Mouse (Mus musculus) ES-Bruce4 (cell line): ENCODE data around the gene Atxn7l2. TPM values are rescaled to one million over a fixed set of nuclear protein-coding genes. Genes with fewer than 3 reads are reported as not detected.
A peak's percentile ranks its signal among the peaks of the same experiment; 100 is the strongest.

Source experiments
- H3K27ac ChIP-seq: 2 replicates; pipeline ENCODE4 v1.5.1; 2012; ENCODE audit warnings: low read length, inconsistent platforms; ENCODE audit not compliant: insufficient read depth
- H3K27me3 ChIP-seq: 2 replicates; pipeline ENCODE4 v1.6.1; 2012; ENCODE audit warnings: mild to moderate bottlenecking, low read length, inconsistent platforms; ENCODE audit not compliant: control insufficient read depth, poor library complexity, insufficient read depth, severe bottlenecking
- H3K36me3 ChIP-seq: 2 replicates; pipeline ENCODE4 v1.6.1; 2012; ENCODE audit warnings: inconsistent platforms, mild to moderate bottlenecking, low read length, moderate library complexity; ENCODE audit not compliant: control insufficient read depth, poor library complexity, insufficient read depth, severe bottlenecking
- H3K4me1 ChIP-seq: one replicate; pipeline ENCODE4 v1.8.1; 2011; ENCODE audit warnings: low read length; ENCODE audit not compliant: control insufficient read depth, insufficient read depth
- H3K4me3 ChIP-seq: 2 replicates; pipeline ENCODE4 v1.5.1; 2011; ENCODE audit warnings: low read depth, mild to moderate bottlenecking, low read length
- H3K9ac ChIP-seq: 2 replicates; pipeline ENCODE4 v1.6.1; 2012; ENCODE audit warnings: low read depth, mild to moderate bottlenecking, inconsistent platforms; ENCODE audit not compliant: poor library complexity, severe bottlenecking
- H3K9me3 ChIP-seq: replicated peaks from 2 replicates; pipeline ENCODE4 v1.6.1; 2012; ENCODE audit warnings: mild to moderate bottlenecking, low read length, inconsistent platforms; ENCODE audit not compliant: control insufficient read depth, poor library complexity, insufficient read depth, severe bottlenecking
- CTCF ChIP-seq: IDR thresholded peaks from one replicate; pipeline ENCODE4 v1.8.1; 2011; ENCODE audit warnings: low read depth, low read length
- EP300 ChIP-seq: IDR thresholded peaks from 2 replicates; pipeline ENCODE4 v1.6.1; 2011; ENCODE audit warnings: low read depth, low read length; ENCODE audit not compliant: insufficient read depth
- POLR2A ChIP-seq: IDR thresholded peaks from one replicate; pipeline ENCODE4 v1.8.1; 2011; ENCODE audit warnings: low read length; ENCODE audit not compliant: insufficient read depth
- polyA plus RNA-seq: library from polyadenylated mRNA; stranded (reverse); fragments of >200 nt; gene quantifications from 2 replicates; pipeline ENCODE4 v1.2.4, GENCODE M21; 2011; ENCODE audit warnings: low read depth; ENCODE audit not compliant: missing spikeins, insufficient read depth, insufficient read length

Atxn7l2 gene
- polyA plus RNA-seq, 1 experiment: 4.3 TPM

DNA sequence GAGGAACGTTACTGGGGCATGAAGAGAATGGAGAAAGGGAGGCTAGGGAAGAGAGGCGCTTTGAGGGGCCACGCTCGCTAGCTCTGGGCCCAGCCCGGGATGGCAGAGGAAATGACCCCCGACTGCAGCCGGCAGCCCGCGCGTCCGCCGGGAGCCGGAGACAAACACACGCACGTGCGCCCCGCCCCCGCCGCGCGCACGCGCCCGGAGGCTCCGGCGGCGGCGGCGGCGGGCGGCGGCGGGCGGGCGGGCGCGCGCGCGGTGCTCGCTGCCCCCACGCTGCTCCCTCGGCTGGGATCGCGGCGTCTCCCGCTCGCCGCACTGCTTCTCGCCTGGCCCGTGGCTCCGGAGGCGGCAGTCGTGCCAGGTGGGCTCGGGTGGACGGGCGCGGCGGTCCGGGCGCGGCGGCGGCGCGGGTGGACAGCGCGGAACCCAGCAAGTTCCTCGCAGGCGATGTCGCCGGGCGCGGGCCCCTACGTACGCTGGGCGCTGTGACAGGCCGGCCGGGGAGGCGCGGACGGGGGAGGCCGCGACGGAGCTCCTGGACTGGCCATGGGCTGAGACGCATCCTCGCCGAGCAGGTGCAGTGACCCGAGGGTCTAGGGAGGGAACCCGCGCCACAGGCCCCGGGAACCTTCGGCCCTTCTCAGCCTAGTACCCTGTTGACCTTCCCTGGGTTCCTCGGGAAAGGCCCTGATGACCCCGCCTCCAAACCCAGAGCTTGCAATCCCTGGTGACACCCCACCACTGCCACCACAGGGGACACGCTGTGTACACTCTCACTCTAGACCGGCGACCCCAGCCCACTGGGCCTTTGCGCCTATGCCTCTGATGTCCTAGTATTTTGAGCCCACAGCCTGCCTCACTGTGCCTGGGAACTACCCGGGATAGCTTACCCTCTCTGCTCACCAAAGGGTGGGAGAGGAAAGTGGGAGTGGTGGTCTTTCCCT is 24.4 kb downstream of the Atxn7l2 start, which contains the start of gene Amigo1:
TSS of gene Amigo1 (plus strand) at position 238 of the 950 bp plus-strand sequence.
- TF ChIP-seq POLR2A: no peak
- TF ChIP-seq EP300: no peak
- no peak for TF ChIP-seq CTCF
- H3K4me3 ChIP-seq: peak within 1 kb of the TSS; percentile 73
- H3K27ac ChIP-seq: no peak within 1 kb of the TSS
- no peaks in the 10 kb centered on the region for H3K27me3 ChIP-seq
- H3K9me3 ChIP-seq: no peaks in the 10 kb centered on the region
- H3K4me1 ChIP-seq: no peaks in the 10 kb centered on the region
- H3K9ac ChIP-seq: peak within 1 kb of the TSS; percentile 75
- no peaks in the 10 kb centered on the region for H3K36me3 ChIP-seq

DNA sequence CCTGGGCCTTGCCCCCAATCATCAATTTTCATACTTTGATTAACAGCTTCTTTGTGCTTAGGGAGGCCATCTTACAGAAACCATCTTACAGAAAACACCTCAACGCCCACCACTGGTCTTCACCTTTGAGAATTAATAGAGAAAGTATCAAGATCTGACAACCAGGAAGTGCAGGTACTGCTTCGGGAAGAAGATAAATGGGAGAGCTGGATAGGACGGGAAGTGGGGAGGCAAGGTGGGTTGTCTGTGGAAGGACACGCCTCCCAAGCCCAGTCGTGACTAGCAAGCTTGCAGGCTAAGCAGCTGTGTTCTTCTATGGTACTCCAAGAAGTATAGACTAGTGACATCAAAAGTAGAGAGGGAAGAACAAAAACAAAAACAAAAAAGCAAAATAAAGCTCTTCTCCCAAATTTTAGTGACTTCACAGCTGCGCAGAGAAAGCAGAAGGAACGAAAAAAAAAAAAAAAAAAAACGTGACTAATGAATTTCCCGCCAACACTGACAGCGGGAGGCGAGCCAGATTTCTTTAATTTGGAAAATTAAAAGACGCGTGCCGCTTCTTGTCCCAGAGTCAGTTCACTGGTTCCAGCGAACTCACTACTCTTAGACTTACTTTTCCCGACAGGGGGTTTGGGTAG is 25.2 kb downstream of the Atxn7l2 start:
- peak overlapping the region; percentile 75 for H3K9ac ChIP-seq
- no peaks in the 10 kb centered on the region for H3K4me1 ChIP-seq
- no peaks in the 10 kb centered on the region for H3K9me3 ChIP-seq
- TF ChIP-seq POLR2A (no peak), CTCF (no peak), EP300 (no peak)
- H3K27me3 ChIP-seq: no peaks in the 10 kb centered on the region
- H3K4me3 ChIP-seq: peak overlapping the region; percentile 73
- H3K36me3 ChIP-seq: no peaks in the 10 kb centered on the region
- H3K27ac ChIP-seq: no peak overlapping the region

DNA sequence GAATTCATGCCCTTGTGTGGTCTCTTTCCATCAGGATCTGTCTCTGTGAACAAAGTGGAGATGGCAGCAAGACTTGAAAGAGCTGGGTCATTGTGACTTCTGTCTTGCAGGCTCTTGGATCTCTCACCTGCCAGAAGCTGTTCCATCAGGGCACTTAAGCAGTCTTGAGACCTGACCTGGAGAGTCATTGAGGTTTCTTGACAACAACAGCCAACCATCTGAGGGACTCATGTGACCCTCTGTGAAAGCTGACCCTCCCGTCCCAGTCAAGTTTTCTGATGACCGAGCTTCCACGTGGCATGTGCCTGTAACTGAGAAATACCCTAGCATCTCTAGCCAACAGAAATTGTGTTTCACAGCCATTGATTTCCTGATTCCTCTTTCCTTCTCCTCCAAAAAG is 26.0 kb downstream of the Atxn7l2 start:
- H3K27ac ChIP-seq: no peak overlapping the region
- no peaks in the 10 kb centered on the region for H3K4me1 ChIP-seq
- H3K9ac ChIP-seq: no peak overlapping the region
- TF ChIP-seq CTCF: no peak
- TF ChIP-seq EP300: no peak
- TF ChIP-seq POLR2A: no peak
- H3K9me3 ChIP-seq: no peaks in the 10 kb centered on the region
- no peaks in the 10 kb centered on the region for H3K36me3 ChIP-seq
- H3K27me3 ChIP-seq: no peaks in the 10 kb centered on the region
- H3K4me3 ChIP-seq: no peak overlapping the region

DNA sequence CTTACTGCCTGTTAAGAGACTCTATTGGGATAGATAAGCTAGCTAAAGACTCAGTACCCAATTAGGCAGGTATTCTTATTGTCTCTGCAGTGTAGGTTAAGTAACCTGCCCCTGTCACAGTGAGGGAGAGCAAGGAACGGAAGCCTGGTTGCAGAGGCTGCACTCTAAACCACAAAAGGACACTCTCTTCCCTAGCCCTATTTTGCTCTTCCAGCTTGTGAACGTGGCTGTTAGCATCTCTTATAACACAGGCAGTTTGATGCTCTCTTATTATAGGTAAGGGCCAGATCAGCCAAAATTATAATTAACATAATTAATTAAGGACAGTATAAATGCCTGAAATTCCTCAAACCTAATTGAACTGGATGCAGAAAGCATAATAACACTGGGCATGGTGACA is 30.2 kb downstream of the Atxn7l2 start:
- Histone ChIP-seq H3K9ac (no peak overlapping the region), H3K4me1 (no peaks in the 10 kb centered on the region), H3K4me3 (no peak overlapping the region), H3K27me3 (no peaks in the 10 kb centered on the region), H3K36me3 (no peaks in the 10 kb centered on the region), H3K9me3 (no peaks in the 10 kb centered on the region), H3K27ac (no peak overlapping the region)
- TF ChIP-seq EP300 (no peak), CTCF (no peak), POLR2A (no peak)

DNA sequence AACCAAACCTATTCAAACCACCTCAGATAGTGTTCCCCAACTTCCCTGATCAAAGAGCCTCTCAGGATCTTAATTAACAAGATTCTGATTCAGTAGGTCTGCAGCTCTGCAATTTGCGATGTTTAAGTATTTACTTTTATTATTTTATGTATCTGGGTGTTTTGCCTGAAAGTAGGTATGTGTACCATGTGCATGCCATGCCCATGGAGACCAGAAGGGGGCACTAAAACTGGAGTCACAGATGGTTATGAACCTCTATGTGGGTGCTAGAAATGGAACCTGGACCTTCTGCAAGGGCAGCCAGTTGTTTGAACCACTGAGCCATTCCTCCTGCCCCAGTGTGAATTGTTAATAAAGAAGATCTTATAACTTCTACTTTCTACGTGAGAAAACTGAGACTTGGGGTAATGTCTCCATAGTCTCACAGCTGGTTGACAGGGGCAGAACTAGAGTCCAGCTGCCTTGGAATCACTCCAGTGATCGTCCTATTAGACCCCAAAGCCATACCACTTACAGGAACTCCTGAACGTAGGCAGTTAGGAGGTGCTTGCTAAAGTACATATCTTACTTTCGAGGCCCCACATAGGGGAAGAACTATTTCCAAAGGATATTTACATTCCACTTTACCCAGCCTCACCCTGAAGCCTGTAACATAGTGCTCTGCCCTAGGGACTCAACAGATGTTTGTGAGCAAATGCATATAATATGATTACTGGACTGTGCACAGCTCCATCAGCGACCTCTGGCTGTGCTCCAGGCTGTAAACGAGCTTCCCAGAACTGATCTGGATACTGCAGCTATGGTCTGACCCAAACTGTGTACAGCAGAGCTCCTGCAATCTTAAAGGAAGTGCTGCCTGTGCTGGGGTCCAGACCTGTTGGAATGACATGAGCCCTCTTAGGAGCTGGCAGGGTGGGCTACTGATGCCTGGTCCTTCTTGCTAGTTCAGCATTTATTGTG is 31.7 kb downstream of the Atxn7l2 start:
- Histone ChIP-seq H3K9ac (no peak overlapping the region), H3K27ac (no peak overlapping the region), H3K4me3 (no peak overlapping the region), H3K4me1 (no peaks in the 10 kb centered on the region), H3K27me3 (no peaks in the 10 kb centered on the region), H3K36me3 (no peaks in the 10 kb centered on the region), H3K9me3 (no peaks in the 10 kb centered on the region)
- no peak for TF ChIP-seq EP300
- TF ChIP-seq CTCF: no peak
- TF ChIP-seq POLR2A: no peak
